Mouse (Mus musculus) right cerebral cortex, postnatal 4 days (tissue): Measurements from ENCODE around the gene Phospho1.

Experiments used
- DNase-seq: peaks from one replicate; pipeline ENCODE4 v3.0.0-alpha.2; 2022

Phospho1 gene

GRCm38 (mm10) chr11:95824071-95824876 lies at the start of gene Phospho1:
TSS of gene Phospho1 (plus strand) at chr11:95824499.
- peak; percentile 86 for DNase-seq

GRCm38 (mm10) chr11:95777323-95778297 lies 46.7 kb upstream of the Phospho1 start:
- DNase-seq = no peak

GRCm38 (mm10) chr11:95778831-95779251 lies 45.5 kb upstream of the Phospho1 start:
- no peak for DNase-seq

GRCm38 (mm10) chr11:95779366-95779765 lies 44.9 kb upstream of the Phospho1 start:
- no peak for DNase-seq

- DNase-seq = no peak
Observed at GRCm38 (mm10) chr11:95780480-95780879, 43.8 kb upstream of the Phospho1 start.

- no peak for DNase-seq
Observed at GRCm38 (mm10) chr11:95781557-95781956, 42.7 kb upstream of the Phospho1 start.

GRCm38 (mm10) chr11:95783457-95783856 lies 40.8 kb upstream of the Phospho1 start:
- DNase-seq = no peak

GRCm38 (mm10) chr11:95783958-95784357 lies 40.3 kb upstream of the Phospho1 start:
- no peak for DNase-seq

- DNase-seq = peak; percentile 20
Observed at GRCm38 (mm10) chr11:95785675-95786074, 38.6 kb upstream of the Phospho1 start.

GRCm38 (mm10) chr11:95786511-95786910 lies 37.8 kb upstream of the Phospho1 start:
- no peak for DNase-seq

- no peak for DNase-seq
Observed at GRCm38 (mm10) chr11:95789451-95789891, 34.8 kb upstream of the Phospho1 start.

GRCm38 (mm10) chr11:95791787-95792186 lies 32.5 kb upstream of the Phospho1 start:
- DNase-seq = peak; percentile 15

- DNase-seq = no peak
Observed at GRCm38 (mm10) chr11:95792950-95793509, 31.3 kb upstream of the Phospho1 start.

GRCm38 (mm10) chr11:95794201-95794600 lies 30.1 kb upstream of the Phospho1 start:
- no peak for DNase-seq

- DNase-seq = no peak
Observed at GRCm38 (mm10) chr11:95795582-95795981, 28.7 kb upstream of the Phospho1 start.

- no peak for DNase-seq
Observed at GRCm38 (mm10) chr11:95805010-95805409, 19.3 kb upstream of the Phospho1 start.

- no peak for DNase-seq
Observed at GRCm38 (mm10) chr11:95805527-95805926, 18.8 kb upstream of the Phospho1 start.

GRCm38 (mm10) chr11:95807884-95808283 lies 16.4 kb upstream of the Phospho1 start:
- no peak for DNase-seq

GRCm38 (mm10) chr11:95808448-95809011 lies 15.8 kb upstream of the Phospho1 start:
- DNase-seq = no peak

GRCm38 (mm10) chr11:95809603-95810002 lies 14.7 kb upstream of the Phospho1 start:
- no peak for DNase-seq

- no peak for DNase-seq
Observed at GRCm38 (mm10) chr11:95810828-95811227, 13.5 kb upstream of the Phospho1 start.

GRCm38 (mm10) chr11:95811741-95812140 lies 12.6 kb upstream of the Phospho1 start:
- DNase-seq = no peak

- no peak for DNase-seq
Observed at GRCm38 (mm10) chr11:95812224-95812623, 12.1 kb upstream of the Phospho1 start.
